In genomic region chr6:106800227-106800557, GRCm38 (mm10) we compare ENCODE assay signal across 8 mouse cellular contexts. TPM values are rescaled to one million over a fixed set of nuclear protein-coding genes. Genes with fewer than 3 reads are reported as not detected.
DNase-seq lines count a peak whose midpoint lies in the region; ATAC-seq and TF ChIP-seq lines count a peak whose summit lies in the region.

No protein-coding gene starts in this region.

- peaks cover 7% of the 10 kb centered on the region for H3K4me1 ChIP-seq in heart, embryonic 11.5 days (ENCODE audit: control insufficient read depth, insufficient read depth, low read length)
- H3K4me1 ChIP-seq in CH12.LX (ENCODE audit: control insufficient read depth in 1 of 2, insufficient read depth in 2 of 2), result peaks cover 0 to 34% of the 10 kb centered on the region in 2 experiments; a peak in 3 of 4 replicates
- H3K4me1 ChIP-seq in forebrain, embryonic 15.5 days, result peaks cover 16% of the 10 kb centered on the region
- peaks cover 5 to 11% of the 10 kb centered on the region in 2 experiments; a peak in 3 of 4 replicates for H3K4me1 ChIP-seq in liver, embryonic 14.5 days (replicated peaks; ENCODE audit: control insufficient read depth in 2 of 2, insufficient read depth in 2 of 2, low read length in 1 of 2)

- no peak for TF ChIP-seq POLR2A in CH12.LX (IDR thresholded peaks at IDR 0.05; ENCODE audit: low read depth, low read length)

- H3K27ac ChIP-seq in heart, embryonic 11.5 days (ENCODE audit: low read depth, low read length), result no peak overlapping the region
- no peak overlapping the region for H3K27ac ChIP-seq in CH12.LX (ENCODE audit: insufficient read depth, low read depth)
- no peak overlapping the region for H3K27ac ChIP-seq in forebrain, embryonic 15.5 days (replicated peaks)
- no peak overlapping the region for H3K27ac ChIP-seq in liver, embryonic 14.5 days

- in situ Hi-C loops in CH12.LX (cut with MboI; ENCODE audit: low pct_ligation_motif_present, low pct_unique_long_range_greater_than_20kb, low sequenced_read_pairs), result loop anchor here (25.0 kb wide), 1 partner anchor 1262 kb away; the partner anchor contains the start of gene Setmar

- H3K9ac ChIP-seq in heart, embryonic 11.5 days (ENCODE audit: low read depth, low read length), result 0 out of 2 replicates have a peak overlapping the region, but pooled peaks have one; percentile 86
- no peak overlapping the region; the same call in 1 of the 2 replicates for H3K9ac ChIP-seq in CH12.LX (ENCODE audit: insufficient read depth, low read depth)
- H3K9ac ChIP-seq in forebrain, embryonic 15.5 days (replicated peaks), result no peak overlapping the region
- no peak overlapping the region for H3K9ac ChIP-seq in liver, embryonic 14.5 days (replicated peaks)

- H3K4me2 ChIP-seq in heart, embryonic 11.5 days, result 0 out of 2 replicates have a peak overlapping the region, but pooled peaks have one; percentile 15
- H3K4me2 ChIP-seq in CH12.LX (ENCODE audit: insufficient read depth, low read depth, poor library complexity, severe bottlenecking), result peak overlapping the region; percentile 84
- H3K4me2 ChIP-seq in forebrain, embryonic 15.5 days (replicated peaks), result peak overlapping the region; percentile 70
- no peak overlapping the region for H3K4me2 ChIP-seq in liver, embryonic 14.5 days (ENCODE audit: low read depth)

- WGBS in heart, embryonic 11.5 days (ENCODE audit: insufficient replicate concordance), result 54% methylated on average over 5 of the region's 5 CpGs
- WGBS in forebrain, embryonic 15.5 days, result 60% methylated on average over 5 of the region's 5 CpGs
- 44% methylated on average over 5 of the region's 5 CpGs for WGBS in liver, embryonic 14.5 days (ENCODE audit: insufficient replicate concordance)

- dilution Hi-C loops in CH12.LX (cut with MboI; ENCODE audit: extremely low pct_ligation_motif_present, extremely low pct_unique_long_range_greater_than_20kb, low sequenced_read_pairs), result no loop called here

- TF ChIP-seq CTCF in CH12.LX (conservative IDR thresholded peaks at IDR 0.05 in 1 of 2, IDR thresholded peaks at IDR 0.05 in 1 of 2; ENCODE audit: low read depth in 2 of 2, low read length in 2 of 2), result no peak
- TF ChIP-seq CTCF in liver, embryonic 14.5 days (IDR thresholded peaks at IDR 0.05; ENCODE audit: low read depth), result no peak

- H3K79me2 ChIP-seq in CH12.LX (replicated peaks; ENCODE audit: control insufficient read depth, extremely low read depth, insufficient read depth, poor library complexity, severe bottlenecking), result peaks cover 18% of the 10 kb centered on the region

- no peak for TF ChIP-seq EP300 in CH12.LX (IDR thresholded peaks at IDR 0.05; ENCODE audit: low read length)
- TF ChIP-seq EP300 in liver, embryonic 14.5 days (IDR thresholded peaks at IDR 0.05; ENCODE audit: low read depth), result no peak

- no peaks in the 10 kb centered on the region for H3K36me3 ChIP-seq in heart, embryonic 11.5 days (ENCODE audit: control insufficient read depth, insufficient read depth, low read length)
- H3K36me3 ChIP-seq in CH12.LX (replicated peaks in 1 of 2; ENCODE audit: control insufficient read depth in 1 of 2, insufficient read depth in 1 of 2, low read length in 1 of 2), result peaks cover 2 to 5% of the 10 kb centered on the region in 2 experiments
- H3K36me3 ChIP-seq in forebrain, embryonic 15.5 days, result peaks cover 5% of the 10 kb centered on the region; the same call in 1 of the 2 replicates
- H3K36me3 ChIP-seq in liver, embryonic 14.5 days (replicated peaks; ENCODE audit: control insufficient read depth, insufficient read depth, low read depth), result no peaks in the 10 kb centered on the region

- intact Hi-C loops in heart, postnatal 10 days (cut with DNase I), result loop anchor here (2.0 to 5.0 kb wide), 3 partner anchors 33 to 1257 kb away; partner anchors contain the start of gene Trnt1

- ATAC-seq in heart, embryonic 11.5 days (replicated peaks; ENCODE audit: insufficient number of reproducible peaks, low FRiP score, low TSS enrichment), result no peak
- ATAC-seq in forebrain, embryonic 15.5 days (replicated peaks), result no peak
- ATAC-seq in liver, embryonic 14.5 days (ENCODE audit: insufficient read depth), result no peak; the same call in 1 of the 2 replicates
- ATAC-seq in megakaryocyte progenitor cell, adult 5-6 weeks (replicated peaks; ENCODE audit: poor library complexity), result no peak

- peak overlapping the region; percentile 84 for H3K4me3 ChIP-seq in heart, embryonic 11.5 days (ENCODE audit: low read depth, low read length)
- peak overlapping the region in 1 of 3 experiments; percentile 91 for H3K4me3 ChIP-seq in CH12.LX (replicated peaks in 1 of 3; ENCODE audit: low read depth in 2 of 3, low read length in 2 of 3, poor library complexity in 1 of 3)
- H3K4me3 ChIP-seq in forebrain, embryonic 15.5 days, result peak overlapping the region; percentile 93
- peak overlapping the region; percentile 48 to 76 for H3K4me3 ChIP-seq in liver, embryonic 14.5 days (ENCODE audit: insufficient read depth in 1 of 2, low read depth in 2 of 2, low read length in 2 of 2)

- DNase-seq in heart, postnatal 10 days, result no peak
- no peak for DNase-seq in CH12.LX (ENCODE audit: extremely low read depth)
- DNase-seq in liver, embryonic 14.5 days (ENCODE audit: low read depth in 3 of 3, low spot score in 3 of 3), result no peak
- DNase-seq in adrenal gland, adult 18-20 months (ENCODE audit: low spot score in 2 of 2), result no peak
- no peak for DNase-seq in adrenal gland, postnatal 14 days

- TF ChIP-seq RAD21 in CH12.LX (IDR thresholded peaks at IDR 0.05; ENCODE audit: low read depth, low read length), result no peak

- H3K27me3 ChIP-seq in heart, embryonic 11.5 days (ENCODE audit: control insufficient read depth, insufficient read depth, low read length), result no peaks in the 10 kb centered on the region
- H3K27me3 ChIP-seq in CH12.LX (replicated peaks), result no peaks in the 10 kb centered on the region
- H3K27me3 ChIP-seq in forebrain, embryonic 15.5 days, result no peaks in the 10 kb centered on the region
- H3K27me3 ChIP-seq in liver, embryonic 14.5 days (ENCODE audit: control insufficient read depth, insufficient read depth, low read length), result no peaks in the 10 kb centered on the region

- H3K9me3 ChIP-seq in heart, embryonic 11.5 days (replicated peaks; ENCODE audit: control insufficient read depth, low read length), result no peaks in the 10 kb centered on the region
- no peaks in the 10 kb centered on the region for H3K9me3 ChIP-seq in CH12.LX (replicated peaks; ENCODE audit: low read length)
- H3K9me3 ChIP-seq in forebrain, embryonic 15.5 days, result no peaks in the 10 kb centered on the region
- H3K9me3 ChIP-seq in liver, embryonic 14.5 days (ENCODE audit: control insufficient read depth, low read length), result no peaks in the 10 kb centered on the region

TF ChIP-seq in CH12.LX, 34 proteins besides CTCF, POLR2A, EP300 and RAD21 (continues in another document):
- TF ChIP-seq GABPA (IDR thresholded peaks at IDR 0.05; ENCODE audit: insufficient replicate concordance, low read depth, low read length) (0 out of 2 replicates have a peak, but pooled peaks have one; percentile 1), ZKSCAN1 (IDR thresholded peaks at IDR 0.05; ENCODE audit: borderline replicate concordance, low read depth, low read length) (no peak), TBP (conservative IDR thresholded peaks at IDR 0.05; ENCODE audit: low read depth, low read length) (no peak), ZC3H11A (IDR thresholded peaks at IDR 0.05; ENCODE audit: low read depth, low read length) (no peak), ELF1 (IDR thresholded peaks at IDR 0.05; ENCODE audit: low read depth, low read length) (no peak), UBTF (IDR thresholded peaks at IDR 0.05; ENCODE audit: low read depth, low read length) (no peak)

RNA-seq across cellular contexts. Expression of gene Crbn, which starts 0.3 kb away (rescaled TPM):
- 31.1 and 38.4 TPM in 2 replicates for polyA plus RNA-seq in heart, embryonic 11.5 days (2014; fragmentation: Nextera tagmentation; extraction: Ambion mirVana)
- total RNA-seq in heart, postnatal 10 days (2021), result 10 to 100 TPM; 35.7 to 37.4 TPM
- total RNA-seq in CH12.LX (2012; rRNA removed) (28.8 and 29.2 TPM in 2 replicates), CH12.LX (2014; rRNA removed) (60.1 and 73.3 TPM in 2 replicates)
- 28.0 and 30.8 TPM in 2 replicates for polyA plus RNA-seq in CH12.LX (2012; ENCODE audit: insufficient read length, low read depth)
- polyA plus RNA-seq in forebrain, embryonic 15.5 days (2015; fragmentation: Nextera tagmentation; extraction: Ambion mirVana), result 60.2 and 64.2 TPM in 2 replicates
- 4.5 and 7.5 TPM in 2 replicates for polyA plus RNA-seq in liver, embryonic 14.5 days (2012; rRNA removed)
- polyA plus RNA-seq in liver, embryonic 14.5 days (2014; fragmentation: Nextera tagmentation; extraction: Ambion mirVana), result 23.0 and 24.0 TPM in 2 replicates
- 19.7 and 23.6 TPM in 2 replicates for total RNA-seq in megakaryocyte progenitor cell, adult 5-6 weeks (2015)
- total RNA-seq in megakaryocyte progenitor cell, adult 5-6 weeks (2017), result 34.6 and 43.8 TPM in 2 replicates
- total RNA-seq in adrenal gland, adult 18-20 months (2021), result 10 to 100 TPM; 55.2 to 63.1 TPM
- 50.4 and 56.1 TPM in 2 replicates for total RNA-seq in adrenal gland, postnatal 14 days (2021)

RNA-seq across cellular contexts. Expression of gene Trnt1, which starts 31.3 kb away (rescaled TPM):
- 51.4 and 52.4 TPM in 2 replicates for polyA plus RNA-seq in heart, embryonic 11.5 days (2014; fragmentation: Nextera tagmentation; extraction: Ambion mirVana)
- 10 to 100 TPM; 34.9 to 35.7 TPM for total RNA-seq in heart, postnatal 10 days (2021)
- 106 and 155 TPM in 2 replicates for total RNA-seq in CH12.LX (2012; rRNA removed)
- 239 and 286 TPM in 2 replicates for total RNA-seq in CH12.LX (2014; rRNA removed)
- polyA plus RNA-seq in CH12.LX (2012; ENCODE audit: insufficient read length, low read depth), result 159 and 195 TPM in 2 replicates
- polyA plus RNA-seq in forebrain, embryonic 15.5 days (2015; fragmentation: Nextera tagmentation; extraction: Ambion mirVana), result 67.4 and 71.6 TPM in 2 replicates
- polyA plus RNA-seq in liver, embryonic 14.5 days (2012; rRNA removed), result 7.9 and 14.0 TPM in 2 replicates
- polyA plus RNA-seq in liver, embryonic 14.5 days (2014; fragmentation: Nextera tagmentation; extraction: Ambion mirVana), result 33.4 and 35.8 TPM in 2 replicates
- total RNA-seq in megakaryocyte progenitor cell, adult 5-6 weeks (2015), result 61.5 and 65.0 TPM in 2 replicates
- total RNA-seq in megakaryocyte progenitor cell, adult 5-6 weeks (2017), result 88.1 and 101 TPM in 2 replicates
- total RNA-seq in adrenal gland, adult 18-20 months (2021), result 10 to 100 TPM; 50.0 to 62.7 TPM
- total RNA-seq in adrenal gland, postnatal 14 days (2021), result 52.6 and 55.7 TPM in 2 replicates

RNA-seq across cellular contexts. Expression of gene Il5ra, which starts 51.4 kb away (rescaled TPM):
- polyA plus RNA-seq in heart, embryonic 11.5 days (2014; fragmentation: Nextera tagmentation; extraction: Ambion mirVana), result not detected in 2 replicates
- not detected for total RNA-seq in heart, postnatal 10 days (2021)
- total RNA-seq in CH12.LX (2012; rRNA removed), result 56.8 and 65.0 TPM in 2 replicates
- 119 and 138 TPM in 2 replicates for total RNA-seq in CH12.LX (2014; rRNA removed)
- polyA plus RNA-seq in CH12.LX (2012; ENCODE audit: insufficient read length, low read depth), result 69.0 and 70.2 TPM in 2 replicates
- 0.05 TPM in 1 of 2 replicates, not detected in the other for polyA plus RNA-seq in forebrain, embryonic 15.5 days (2015; fragmentation: Nextera tagmentation; extraction: Ambion mirVana)
- polyA plus RNA-seq in liver, embryonic 14.5 days (2012; rRNA removed), result 0.08 and 0.09 TPM in 2 replicates
- 0.09 and 0.13 TPM in 2 replicates for polyA plus RNA-seq in liver, embryonic 14.5 days (2014; fragmentation: Nextera tagmentation; extraction: Ambion mirVana)
- total RNA-seq in megakaryocyte progenitor cell, adult 5-6 weeks (2015), result 0.46 and 0.49 TPM in 2 replicates
- total RNA-seq in megakaryocyte progenitor cell, adult 5-6 weeks (2017), result 0.41 and 1.0 TPM in 2 replicates
- total RNA-seq in adrenal gland, adult 18-20 months (2021), result not detected
- 0.22 and 0.41 TPM in 2 replicates for total RNA-seq in adrenal gland, postnatal 14 days (2021)

Comparison
In these comparisons a context has a peak if more than half of its experiments do, and no peak if none do; other contexts are left out.
1. RNA of gene Il5ra, which starts 51.4 kb away (total RNA-seq): 56.8 to 138 TPM in CH12.LX; 0.41 to 1.0 TPM in megakaryocyte progenitor cell, adult 5-6 weeks, 0.22 to 0.41 TPM in adrenal gland, postnatal 14 days, not detected in heart, postnatal 10 days and not detected in adrenal gland, adult 18-20 months; every median in the first group is over 10 times any median in the second.